Mouse (Mus musculus) intestine, embryonic 16.5 days (tissue): ENCODE results near the gene Tmem9. TPM values are rescaled to one million over a fixed set of nuclear protein-coding genes. Genes with fewer than 3 reads are reported as not detected.

ENCODE experiments used
- ATAC-seq: fragments of 200-750 bp; cut with Nextera tagmentation; 2 replicates; pipeline ENCODE4 v1.8.0; 2017; ENCODE audit warnings: moderate TSS enrichment, moderate library complexity
- H3K27ac ChIP-seq: fragments of 300-500 bp; sonication (generic); 2 replicates; pipeline ENCODE4 v1.5.1; 2014; ENCODE audit warnings: mild to moderate bottlenecking, low read length
- H3K27me3 ChIP-seq: fragments of 300-500 bp; sonication (generic); replicated peaks from 2 replicates; pipeline ENCODE4 v1.6.1; 2014; ENCODE audit warnings: low read length, control low read depth, mixed read lengths; ENCODE audit not compliant: control insufficient read depth, insufficient read depth
- H3K36me3 ChIP-seq: fragments of 300-500 bp; sonication (generic); 2 replicates; pipeline ENCODE4 v1.6.1; 2014; ENCODE audit warnings: low read length, control low read depth; ENCODE audit not compliant: control insufficient read depth, insufficient read depth
- H3K4me1 ChIP-seq: fragments of 300-500 bp; sonication (generic); 2 replicates; pipeline ENCODE4 v1.6.1; 2014; ENCODE audit warnings: low read length, control low read depth, mixed read lengths; ENCODE audit not compliant: control insufficient read depth, insufficient read depth
- H3K4me2 ChIP-seq: fragments of 300-500 bp; sonication (generic); 2 replicates; pipeline ENCODE4 v1.6.1; 2014; ENCODE audit warnings: low read depth, low read length, control low read depth
- H3K4me3 ChIP-seq: fragments of 300-500 bp; sonication (generic); 2 replicates; pipeline ENCODE4 v1.5.1; 2014; ENCODE audit warnings: mild to moderate bottlenecking, low read length
- H3K9ac ChIP-seq: fragments of 300-500 bp; sonication (generic); 2 replicates; pipeline ENCODE4 v1.6.1; 2014; ENCODE audit warnings: low read depth, low read length
- H3K9me3 ChIP-seq: fragments of 300-500 bp; sonication (generic); 2 replicates; pipeline ENCODE4 v1.6.1; 2016; ENCODE audit warnings: low read length, control low read depth; ENCODE audit not compliant: control insufficient read depth
- WGBS: fragments of 180-500 bp; shearing (Covaris S2); extraction: QIAGEN DNeasy Blood & Tissue Kit; methylation state at CpG from one replicate; pipeline ENCODE4 v1.1.7; 2014; 5-methylcytosine and 5-hydroxymethylcytosine counted together
- polyA plus RNA-seq: library from polyadenylated mRNA; unstranded; fragments of >200 nt; fragmentation: Nextera tagmentation; extraction: Ambion mirVana; gene quantifications from 2 replicates; pipeline ENCODE4 v1.2.1, GENCODE M21; 2015

Gene Tmem9
- polyA plus RNA-seq, 1 experiment from 2014 or later = 165 TPM

DNA sequence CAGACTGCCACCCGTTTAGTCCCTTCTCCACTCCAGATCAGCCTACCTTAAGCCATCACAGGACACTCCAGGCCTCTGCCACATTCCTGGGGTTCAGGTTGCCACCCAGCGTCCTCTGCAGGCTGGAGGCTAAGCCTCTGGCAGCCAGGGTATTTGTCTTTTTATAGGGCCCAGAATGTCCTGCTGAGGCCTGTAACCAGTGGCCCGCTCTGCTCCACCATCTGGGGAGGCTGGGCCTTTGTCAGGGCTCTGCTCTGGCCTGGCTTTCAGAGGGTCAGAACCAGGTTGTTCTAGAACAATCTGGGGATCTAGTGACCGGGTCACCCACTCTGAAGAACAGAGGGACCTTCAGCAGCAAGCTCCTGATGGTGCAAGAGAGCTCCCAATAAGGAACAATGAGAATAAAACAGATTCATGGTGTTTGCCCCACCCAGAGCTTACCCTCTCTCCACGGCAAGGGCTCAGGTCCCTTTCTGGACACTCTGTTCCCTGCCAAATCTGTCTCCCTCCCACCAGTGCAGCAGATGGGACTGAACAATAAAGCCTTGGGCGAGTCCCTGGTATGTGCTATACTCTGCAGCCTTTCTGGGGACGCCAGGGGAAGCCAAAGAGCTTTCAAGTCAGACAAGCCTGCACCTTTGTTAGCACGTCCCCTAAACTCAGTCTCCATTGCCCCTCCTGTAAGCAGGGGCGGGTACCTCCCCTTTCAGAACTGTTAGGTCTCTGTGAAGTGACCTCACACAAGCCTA, 53.3 kb downstream of the Tmem9 start:
- ATAC-seq = no peak
- H3K9ac ChIP-seq = no peak overlapping the region
- no peaks in the 10 kb centered on the region for H3K36me3 ChIP-seq
- H3K27ac ChIP-seq = no peak overlapping the region
- H3K4me3 ChIP-seq = no peak overlapping the region
- no peaks in the 10 kb centered on the region for H3K27me3 ChIP-seq
- no peak overlapping the region for H3K4me2 ChIP-seq
- WGBS = 58% methylated on average over 9 of the region's 9 CpGs
- no peaks in the 10 kb centered on the region for H3K9me3 ChIP-seq
- H3K4me1 ChIP-seq = no peaks in the 10 kb centered on the region

DNA sequence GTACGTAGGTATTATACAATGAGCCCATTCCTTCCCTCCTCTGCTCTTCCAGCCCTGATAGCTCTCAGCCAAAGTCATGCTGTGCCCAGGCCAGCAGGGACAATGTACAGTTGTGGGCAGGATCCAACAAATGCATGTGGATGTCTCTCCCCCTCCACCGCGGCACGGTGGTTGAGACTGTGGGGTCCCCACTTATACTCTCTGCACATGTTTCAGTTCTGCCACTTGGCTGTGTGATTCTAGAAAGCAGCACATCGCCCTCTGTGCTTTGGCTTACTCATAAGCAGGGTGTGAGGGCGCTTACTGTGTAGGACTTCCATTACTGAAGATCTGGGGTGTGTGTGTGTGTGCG, 53.8 kb downstream of the Tmem9 start:
- no peaks in the 10 kb centered on the region for H3K9me3 ChIP-seq
- H3K4me2 ChIP-seq = no peak overlapping the region
- H3K9ac ChIP-seq = no peak overlapping the region
- H3K36me3 ChIP-seq = no peaks in the 10 kb centered on the region
- no peaks in the 10 kb centered on the region for H3K27me3 ChIP-seq
- H3K4me1 ChIP-seq = no peaks in the 10 kb centered on the region
- H3K27ac ChIP-seq = no peak overlapping the region
- H3K4me3 ChIP-seq = no peak overlapping the region
- 87% methylated on average over 7 of the region's 7 CpGs for WGBS
- ATAC-seq = no peak

DNA sequence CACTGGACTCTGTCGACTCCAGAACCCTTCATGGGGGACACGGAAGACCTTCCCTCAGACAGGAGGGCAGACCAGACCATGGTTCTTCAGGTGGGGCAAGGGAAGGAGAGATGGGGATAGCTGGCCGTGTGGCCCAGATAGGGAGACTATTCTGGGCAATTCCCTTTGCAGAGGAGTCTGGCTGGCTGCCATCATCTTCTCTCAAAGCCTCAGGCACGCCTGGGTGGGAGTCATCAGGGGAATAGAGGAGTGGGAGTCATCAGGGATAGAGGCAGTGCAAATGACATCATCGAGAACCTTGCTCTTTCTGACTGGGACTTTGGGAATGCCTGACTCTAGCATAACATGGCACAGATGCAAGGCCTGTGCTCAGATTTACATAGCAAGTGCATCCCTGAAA, 56.0 kb downstream of the Tmem9 start:
- Histone ChIP-seq H3K9me3 (no peaks in the 10 kb centered on the region), H3K4me3 (no peak overlapping the region), H3K4me2 (no peak overlapping the region), H3K36me3 (no peaks in the 10 kb centered on the region), H3K4me1 (no peaks in the 10 kb centered on the region), H3K27ac (no peak overlapping the region), H3K27me3 (no peaks in the 10 kb centered on the region), H3K9ac (no peak overlapping the region)
- 65% methylated on average over 5 of the region's 5 CpGs for WGBS
- no peak for ATAC-seq

DNA sequence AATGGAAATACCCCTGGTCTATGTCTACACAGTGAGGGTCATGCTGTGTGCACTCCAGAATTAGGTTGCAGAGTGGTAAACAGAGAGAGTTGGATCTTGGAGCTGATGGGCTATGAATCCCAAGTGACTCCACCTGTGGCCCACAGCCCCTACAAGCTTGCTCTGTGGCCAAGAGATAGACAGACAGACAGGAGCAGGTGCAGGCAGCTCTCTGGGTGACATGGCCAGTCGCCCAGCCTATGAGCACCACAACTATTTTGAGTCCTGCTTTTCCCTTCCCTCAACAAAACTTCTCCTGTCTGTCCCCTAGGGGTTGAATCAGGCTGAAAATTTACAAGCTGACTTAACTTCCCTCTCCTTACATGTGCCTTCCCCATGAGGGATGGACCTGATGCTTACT, 58.7 kb downstream of the Tmem9 start:
- 73% methylated on average over 1 of the region's 1 CpGs for WGBS
- Histone ChIP-seq H3K27ac (no peak overlapping the region), H3K27me3 (no peaks in the 10 kb centered on the region), H3K4me2 (no peak overlapping the region), H3K9ac (no peak overlapping the region), H3K4me3 (no peak overlapping the region), H3K9me3 (no peaks in the 10 kb centered on the region), H3K36me3 (no peaks in the 10 kb centered on the region), H3K4me1 (no peaks in the 10 kb centered on the region)
- ATAC-seq = no peak

DNA sequence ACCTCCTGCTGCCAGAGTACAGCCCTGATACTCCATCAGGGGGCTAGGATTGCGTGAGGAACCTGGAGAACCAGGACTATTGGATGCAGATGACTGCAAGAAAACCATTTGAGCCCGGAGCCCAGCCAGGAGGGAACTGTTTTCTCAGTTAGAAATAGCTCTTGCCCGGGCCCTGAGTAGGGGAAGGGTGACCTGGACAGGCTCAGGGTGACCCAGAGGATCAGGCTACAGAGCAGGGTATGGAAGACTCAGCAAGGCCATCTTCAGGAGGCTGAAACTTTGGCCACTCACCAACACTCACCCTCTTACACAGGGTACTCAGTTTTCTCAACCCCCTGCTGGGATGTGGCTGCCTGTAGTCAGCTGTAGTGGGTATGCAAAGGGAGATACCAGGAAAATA, 59.6 kb downstream of the Tmem9 start:
- no peak overlapping the region for H3K4me2 ChIP-seq
- ATAC-seq = no peak
- H3K9me3 ChIP-seq = no peaks in the 10 kb centered on the region
- no peaks in the 10 kb centered on the region for H3K27me3 ChIP-seq
- H3K4me1 ChIP-seq = no peaks in the 10 kb centered on the region
- 69% methylated on average over 3 of the region's 3 CpGs for WGBS
- no peaks in the 10 kb centered on the region for H3K36me3 ChIP-seq
- H3K9ac ChIP-seq = no peak overlapping the region
- H3K4me3 ChIP-seq = no peak overlapping the region
- H3K27ac ChIP-seq = no peak overlapping the region

DNA sequence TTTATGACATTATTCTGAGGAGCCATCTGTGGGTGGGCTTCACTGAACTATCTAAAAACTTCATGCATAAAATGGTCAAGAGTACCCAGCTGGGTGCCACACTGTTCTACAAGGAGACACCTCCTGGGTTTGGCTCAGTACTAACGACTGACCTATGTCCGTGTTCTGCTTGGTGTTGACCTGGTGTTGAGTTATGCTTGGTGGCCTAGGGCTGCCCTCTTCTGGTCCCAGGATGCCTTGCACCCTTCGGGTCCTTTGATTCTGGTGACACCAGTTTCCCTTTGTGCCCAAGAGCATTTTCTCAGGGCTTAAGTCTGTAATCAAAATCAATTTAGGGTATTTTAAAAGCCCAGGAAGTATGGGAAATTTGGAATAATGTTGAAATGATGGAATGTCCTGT, 68.1 kb downstream of the Tmem9 start:
- Histone ChIP-seq H3K4me2 (no peak overlapping the region), H3K9ac (no peak overlapping the region), H3K36me3 (no peaks in the 10 kb centered on the region), H3K9me3 (no peaks in the 10 kb centered on the region), H3K4me3 (no peak overlapping the region), H3K27ac (no peak overlapping the region), H3K4me1 (no peaks in the 10 kb centered on the region), H3K27me3 (no peaks in the 10 kb centered on the region)
- 0 out of 2 replicates have a peak, but pooled peaks have one; percentile 56 for ATAC-seq
- WGBS = 7% methylated on average over 3 of the region's 3 CpGs

DNA sequence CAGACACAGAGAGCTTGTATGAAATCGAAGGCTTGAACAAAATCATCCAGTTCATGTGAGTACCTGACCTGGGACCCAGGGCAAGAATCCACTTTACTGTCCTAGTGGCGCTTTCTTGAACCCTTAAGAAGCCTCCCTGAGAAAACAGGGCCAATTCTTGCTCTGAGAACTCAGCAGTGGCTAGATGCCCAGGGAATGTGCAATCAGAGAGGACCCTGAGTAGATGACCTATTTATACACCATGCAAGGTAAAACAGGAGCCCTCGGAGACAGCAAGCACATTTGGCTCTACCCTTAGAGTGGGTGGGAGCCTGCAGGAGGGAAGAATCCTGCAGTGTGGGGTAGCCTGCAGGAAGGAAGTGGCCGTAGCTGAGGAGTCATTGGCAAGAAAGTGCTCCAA, 69.7 kb downstream of the Tmem9 start:
- no peaks in the 10 kb centered on the region for H3K36me3 ChIP-seq
- H3K27me3 ChIP-seq = no peaks in the 10 kb centered on the region
- H3K4me2 ChIP-seq = no peak overlapping the region
- no peaks in the 10 kb centered on the region for H3K4me1 ChIP-seq
- H3K9me3 ChIP-seq = no peaks in the 10 kb centered on the region
- H3K9ac ChIP-seq = no peak overlapping the region
- H3K27ac ChIP-seq = no peak overlapping the region
- H3K4me3 ChIP-seq = no peak overlapping the region
- 64% methylated on average over 4 of the region's 4 CpGs for WGBS
- no peak for ATAC-seq

DNA sequence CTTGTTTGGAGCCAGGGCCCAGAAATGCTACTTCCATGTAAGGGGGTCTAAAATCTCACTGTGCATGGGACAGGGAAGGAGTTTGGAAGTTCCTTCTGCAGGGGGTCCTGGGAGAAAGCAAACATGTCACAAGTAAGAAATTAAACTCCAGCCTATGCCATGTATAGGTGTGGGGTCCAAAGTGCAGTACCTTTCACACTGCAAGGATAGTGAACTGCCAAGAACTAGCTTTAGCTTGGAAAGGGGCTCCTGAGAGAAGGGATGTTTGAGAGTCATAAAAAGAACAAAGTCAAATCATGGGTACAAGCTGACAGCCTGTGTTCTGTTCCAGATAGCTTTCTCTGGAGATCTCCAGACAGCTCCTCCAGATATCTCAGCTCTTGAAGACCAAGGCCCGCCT, 73.2 kb downstream of the Tmem9 start:
- peak; percentile 85 for ATAC-seq
- no peaks in the 10 kb centered on the region for H3K4me1 ChIP-seq
- H3K4me3 ChIP-seq = no peak overlapping the region
- H3K27me3 ChIP-seq = no peaks in the 10 kb centered on the region
- no peak overlapping the region for H3K4me2 ChIP-seq
- 77% methylated on average over 1 of the region's 1 CpGs for WGBS
- H3K36me3 ChIP-seq = no peaks in the 10 kb centered on the region
- H3K9ac ChIP-seq = no peak overlapping the region
- no peaks in the 10 kb centered on the region for H3K9me3 ChIP-seq
- H3K27ac ChIP-seq = no peak overlapping the region
